Mouse (Mus musculus) cortical plate, adult 2 months (tissue): Measurements from ENCODE around the gene Gm4756.

Experiments used
- CTCF ChIP-seq: fragments of 200-500 bp; IDR thresholded peaks from 2 replicates; pipeline ENCODE4 v1.5.1; 2011; ENCODE audit warnings: mild to moderate bottlenecking, control low read depth, low read length; ENCODE audit not compliant: insufficient read depth; ENCODE audit errors: extremely low read depth
- POLR2A ChIP-seq: fragments of 200-500 bp; IDR thresholded peaks from 2 replicates; pipeline ENCODE4 v1.6.1; 2011; ENCODE audit warnings: mild to moderate bottlenecking, low read length, control low read depth; ENCODE audit not compliant: insufficient read depth; ENCODE audit errors: extremely low read depth

DNA sequence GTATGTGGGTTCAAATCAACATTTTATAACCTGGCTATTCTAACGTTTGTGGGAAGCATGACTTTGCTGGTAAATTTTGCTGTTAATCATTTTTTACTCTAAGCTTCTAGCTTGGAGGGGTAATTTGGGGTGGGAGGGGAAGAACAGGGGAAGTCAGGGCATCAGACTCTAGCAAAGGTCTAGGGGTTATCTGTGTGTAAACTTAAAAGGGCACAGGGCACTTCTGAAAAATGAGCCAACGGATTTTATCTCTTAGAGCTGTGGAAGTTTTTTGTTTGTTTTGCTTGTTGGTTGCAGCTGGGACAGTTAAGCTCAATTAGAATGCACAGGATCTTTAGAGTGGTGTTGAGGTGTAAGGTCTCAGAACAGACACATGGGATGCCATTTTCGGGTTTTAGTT, 11.4 kb downstream of the Gm4756 start:
- no peak for TF ChIP-seq POLR2A
- TF ChIP-seq CTCF: no peak
